Mouse (Mus musculus) cerebellum, adult 2 months (tissue): ENCODE data around the gene Uba6.

Experiments used
- CTCF ChIP-seq: fragments of 200-500 bp; IDR thresholded peaks from 2 replicates; pipeline ENCODE4 v1.5.1; 2011; ENCODE audit warnings: low read depth, mild to moderate bottlenecking, control low read depth, low read length, moderate library complexity, borderline replicate concordance; ENCODE audit not compliant: insufficient read depth
- POLR2A ChIP-seq: fragments of 200-500 bp; IDR thresholded peaks from 2 replicates; pipeline ENCODE4 v1.6.1; 2011; ENCODE audit warnings: low read length, control low read depth, borderline replicate concordance; ENCODE audit not compliant: insufficient read depth

- TF ChIP-seq CTCF (no peak), POLR2A (no peak)
Measured at GRCm38 (mm10) chr5:86190290-86190689, 17.7 kb upstream of the Uba6 start.
